Mouse (Mus musculus): ENCODE data around the gene Wee1.

DNA sequence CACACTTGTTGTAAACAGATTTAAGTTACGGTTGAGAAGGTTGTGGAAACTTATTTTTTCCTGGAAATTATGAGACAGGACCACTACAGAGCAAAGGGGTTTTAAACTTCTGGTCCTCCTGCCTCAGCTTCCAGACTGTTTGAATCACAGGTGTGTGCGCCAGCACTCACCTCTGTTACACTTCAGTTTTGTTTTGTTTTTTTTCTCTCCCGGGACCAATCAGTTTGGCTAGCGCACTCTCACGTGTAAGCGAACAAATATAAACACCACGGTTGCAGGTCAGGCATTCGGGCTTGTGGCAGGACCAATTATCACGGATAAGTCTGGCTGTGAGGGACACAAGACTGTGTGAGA lies 707 bp upstream of the Wee1 start:
- no peak for TF ChIP-seq CTCF (IDR thresholded peaks at IDR 0.05; ENCODE audit: borderline replicate concordance, insufficient read depth, low read length)
- no peak for TF ChIP-seq POLR2A (IDR thresholded peaks at IDR 0.05; ENCODE audit: low read depth, low read length)

Data from embryonic fibroblast, embryonic 13.5 days (primary cell).